Mouse (Mus musculus) MEL (cell line): ENCODE data around the gene Gm36028. TPM values are rescaled to one million over a fixed set of nuclear protein-coding genes. Genes with fewer than 3 reads are reported as not detected.

Source experiments
- DNase-seq: peaks from one replicate; pipeline ENCODE4 v3.0.0; 2011; ENCODE audit warnings: low read depth, low spot score
- H3K27ac ChIP-seq: 2 replicates; pipeline ENCODE4 v1.5.1; 2012; ENCODE audit warnings: low read depth, mild to moderate bottlenecking, control low read depth, low read length, moderate library complexity; ENCODE audit not compliant: control insufficient read depth
- H3K27me3 ChIP-seq, 2 experiments: fragments of 150-350 bp in 1 of 2; sonication (generic) in 1 of 2; 2 replicates each; pipeline ENCODE4 v1.6.1; 2012; ENCODE audit warnings: low read length in 2 of 2, mild to moderate bottlenecking in 2 of 2, improper control_type of control experiment in 1 of 2, moderate library complexity in 1 of 2; ENCODE audit not compliant: insufficient read depth in 2 of 2, control insufficient read depth in 1 of 2
- H3K36me3 ChIP-seq, 2 experiments: 2 replicates each; pipeline ENCODE4 v1.6.1; 2012 to 2014; ENCODE audit warnings: low read length in 2 of 2, improper control_type of control experiment in 1 of 2, inconsistent platforms in 1 of 2, mild to moderate bottlenecking in 1 of 2; ENCODE audit not compliant: insufficient read depth in 2 of 2, control insufficient read depth in 1 of 2
- H3K4me1 ChIP-seq, 2 experiments: fragments of 150-350 bp in 1 of 2; sonication (generic) in 1 of 2; 2 replicates each; pipeline ENCODE4 v1.6.1; 2012; ENCODE audit warnings: low read length in 2 of 2, improper control_type of control experiment in 1 of 2, mild to moderate bottlenecking in 1 of 2; ENCODE audit not compliant: insufficient read depth in 2 of 2, control insufficient read depth in 1 of 2
- H3K4me3 ChIP-seq, 2 experiments: fragments of 150-350 bp in 1 of 2; sonication (generic) in 1 of 2; 2 replicates each; pipeline ENCODE4 v1.5.1; 2012; ENCODE audit warnings: low read depth in 2 of 2, low read length in 2 of 2, mild to moderate bottlenecking in 2 of 2, moderate library complexity in 2 of 2, control low read depth in 1 of 2, improper control_type of control experiment in 1 of 2; ENCODE audit not compliant: control insufficient read depth in 1 of 2, insufficient read depth in 1 of 2
- H3K79me2 ChIP-seq: 2 replicates; pipeline ENCODE4 v1.6.1; 2012; ENCODE audit warnings: mild to moderate bottlenecking, low read length, moderate library complexity; ENCODE audit not compliant: control insufficient read depth, poor library complexity, insufficient read depth
- H3K9ac ChIP-seq: 2 replicates; pipeline ENCODE4 v1.6.1; 2012; ENCODE audit warnings: low read depth, mild to moderate bottlenecking, control low read depth, low read length, moderate library complexity; ENCODE audit not compliant: control insufficient read depth, poor library complexity, severe bottlenecking
- H3K9me3 ChIP-seq: fragments of 150-350 bp; sonication (generic); replicated peaks from 2 replicates; pipeline ENCODE4 v1.6.1; 2012; ENCODE audit warnings: mild to moderate bottlenecking, low read length, improper control_type of control experiment, moderate library complexity; ENCODE audit not compliant: insufficient read depth
- BHLHE40 ChIP-seq: IDR thresholded peaks from 2 replicates; pipeline ENCODE4 v1.6.1; 2012; ENCODE audit warnings: low read depth, mild to moderate bottlenecking, inconsistent platforms, low read length, improper control_type of control experiment, borderline replicate concordance
- E2F4 ChIP-seq: IDR thresholded peaks from 2 replicates; pipeline ENCODE4 v1.6.1; 2011; ENCODE audit warnings: low read depth, low read length, improper control_type of control experiment, borderline replicate concordance
- EP300 ChIP-seq, 2 experiments: IDR thresholded peaks; 2 replicates each; pipeline ENCODE4 v1.6.1; 2011; ENCODE audit warnings: improper control_type of control experiment in 2 of 2, low read length in 2 of 2, low read depth in 1 of 2, mild to moderate bottlenecking in 1 of 2
- GATA1 ChIP-seq: IDR thresholded peaks from 2 replicates; pipeline ENCODE4 v1.6.1; 2011; ENCODE audit warnings: low read depth, low read length, improper control_type of control experiment
- MAFK ChIP-seq: IDR thresholded peaks from 2 replicates; pipeline ENCODE4 v1.6.1; 2011; ENCODE audit warnings: low read depth, mild to moderate bottlenecking, low read length, improper control_type of control experiment, borderline replicate concordance
- MAZ ChIP-seq: IDR thresholded peaks from 2 replicates; pipeline ENCODE4 v1.6.1; 2012; ENCODE audit warnings: low read depth, mild to moderate bottlenecking, inconsistent platforms, low read length, improper control_type of control experiment
- MEF2A ChIP-seq: IDR thresholded peaks from 2 replicates; pipeline ENCODE4 v1.6.1; 2014; ENCODE audit warnings: low read depth, mild to moderate bottlenecking, inconsistent platforms, low read length, improper control_type of control experiment; ENCODE audit not compliant: poor library complexity, insufficient replicate concordance, severe bottlenecking; ENCODE audit errors: extremely low read depth
- MXI1 ChIP-seq: IDR thresholded peaks from 2 replicates; pipeline ENCODE4 v1.6.1; 2011; ENCODE audit warnings: mild to moderate bottlenecking, low read depth, low read length, improper control_type of control experiment
- MYC ChIP-seq: IDR thresholded peaks from 2 replicates; pipeline ENCODE4 v1.6.1; 2011; ENCODE audit warnings: low read depth, mild to moderate bottlenecking, low read length, improper control_type of control experiment, moderate library complexity
- POLR2A ChIP-seq, 2 experiments: IDR thresholded peaks; 2 replicates each; pipeline ENCODE4 v1.6.1; 2011 to 2012; ENCODE audit warnings: low read length in 2 of 2, mild to moderate bottlenecking in 2 of 2, control low read depth in 1 of 2, improper control_type of control experiment in 1 of 2, low read depth in 1 of 2, moderate library complexity in 1 of 2; ENCODE audit not compliant: control insufficient read depth in 1 of 2, insufficient read depth in 1 of 2, poor library complexity in 1 of 2
- POLR2AphosphoS2 ChIP-seq: IDR thresholded peaks from 2 replicates; pipeline ENCODE4 v1.6.1; 2011; ENCODE audit warnings: low read length, improper control_type of control experiment
- SMC3 ChIP-seq: IDR thresholded peaks from 2 replicates; pipeline ENCODE4 v1.6.1; 2011; ENCODE audit warnings: low read depth, low read length, improper control_type of control experiment
- UBTF ChIP-seq: IDR thresholded peaks from 2 replicates; pipeline ENCODE4 v1.6.1; 2012; ENCODE audit warnings: low read depth, mild to moderate bottlenecking, inconsistent platforms, low read length, improper control_type of control experiment, moderate library complexity, borderline replicate concordance; ENCODE audit not compliant: insufficient read depth
- USF1 ChIP-seq: IDR thresholded peaks from 2 replicates; pipeline ENCODE4 v1.6.1; 2014; ENCODE audit warnings: low read depth, mild to moderate bottlenecking, inconsistent platforms, low read length, improper control_type of control experiment, moderate library complexity
- USF2 ChIP-seq, 2 experiments: IDR thresholded peaks; 2 replicates each; pipeline ENCODE4 v1.6.1; 2011 to 2012; ENCODE audit warnings: improper control_type of control experiment in 2 of 2, low read length in 2 of 2, borderline replicate concordance in 1 of 2, inconsistent platforms in 1 of 2, low read depth in 1 of 2, mild to moderate bottlenecking in 1 of 2; ENCODE audit not compliant: insufficient read depth in 1 of 2
- ZC3H11A ChIP-seq: IDR thresholded peaks from 2 replicates; pipeline ENCODE4 v1.6.1; 2012; ENCODE audit warnings: low read depth, mild to moderate bottlenecking, inconsistent platforms, low read length, improper control_type of control experiment
- ZKSCAN1 ChIP-seq: IDR thresholded peaks from 2 replicates; pipeline ENCODE4 v1.6.1; 2012; ENCODE audit warnings: low read depth, mild to moderate bottlenecking, inconsistent platforms, low read length, improper control_type of control experiment, moderate library complexity
- ZMIZ1 ChIP-seq: IDR thresholded peaks from 2 replicates; pipeline ENCODE4 v1.6.1; 2012; ENCODE audit warnings: low read depth, mild to moderate bottlenecking, inconsistent platforms, low read length, improper control_type of control experiment, moderate library complexity
- ZNF384 ChIP-seq: IDR thresholded peaks from 2 replicates; pipeline ENCODE4 v1.6.1; 2012; ENCODE audit warnings: low read depth, mild to moderate bottlenecking, inconsistent platforms, low read length, improper control_type of control experiment
- polyA plus RNA-seq, 2 experiments: library from polyadenylated mRNA; stranded (reverse) in 1 of 2; unstranded in 1 of 2; fragments of >175 nt in 1 of 2; fragments of >200 nt in 1 of 2; gene quantifications; 2 replicates each; pipeline versions ENCODE4 v1.2.1 to v1.2.4; 2012; ENCODE audit warnings: low replicate concordance in 2 of 2, low read depth in 1 of 2; ENCODE audit not compliant: insufficient read length in 2 of 2, insufficient read depth in 1 of 2, missing spikeins in 1 of 2
- total RNA-seq: library from RNA; depleted of rRNA; stranded (reverse); fragments of 300-350 nt; gene quantifications from 2 replicates; pipeline ENCODE4 v1.2.3, GENCODE M21; 2012

Gene Gm36028
- total and polyA plus RNA-seq, 3 experiments = not detected

- H3K79me2 ChIP-seq = no peaks in the 10 kb centered on the region
- TF ChIP-seq EP300 (IDR thresholded peaks at IDR 0.05; ENCODE audit: low read depth in 1 of 2, low read length in 2 of 2) (peak in 1 of 2 experiments; percentile 37; a peak in 1 of 4 replicates), MXI1 (no peak), MAFK (no peak), UBTF (no peak), USF1 (no peak), MAZ (no peak), GATA1 (peak; percentile 58), POLR2AphosphoS2 (no peak), BHLHE40 (no peak)
- H3K4me3 ChIP-seq = no peak overlapping the region
These were observed 33.0 kb upstream of the Gm36028 start for GRCm38 (mm10) chr16:37893942-37894341.

GRCm38 (mm10) chr16:37893381-37893780 lies 32.4 kb upstream of the Gm36028 start:
- Histone ChIP-seq H3K27me3 (no peaks in the 10 kb centered on the region), H3K4me1 (peaks cover 0 to 3% of the 10 kb centered on the region in 2 experiments; a peak in 2 of 4 replicates), H3K9ac (no peak overlapping the region), H3K79me2 (no peaks in the 10 kb centered on the region), H3K9me3 (no peaks in the 10 kb centered on the region), H3K27ac (no peak overlapping the region), H3K4me3 (no peak overlapping the region), H3K36me3 (peaks cover 0 to 5% of the 10 kb centered on the region in 2 experiments; a peak in 2 of 4 replicates)
- TF ChIP-seq MAZ (no peak), SMC3 (no peak), MEF2A (no peak), USF2 (IDR thresholded peaks at IDR 0.05; ENCODE audit: borderline replicate concordance in 1 of 2, insufficient read depth in 1 of 2, low read depth in 1 of 2, low read length in 2 of 2) (no peak), ZMIZ1 (no peak), POLR2A (IDR thresholded peaks at IDR 0.05; ENCODE audit: control insufficient read depth in 1 of 2, insufficient read depth in 1 of 2, low read depth in 1 of 2, low read length in 2 of 2, poor library complexity in 1 of 2) (no peak), USF1 (no peak), E2F4 (no peak), ZNF384 (no peak), ZC3H11A (no peak), ZKSCAN1 (no peak), MYC (no peak), MAFK (no peak)
- no peak for DNase-seq

More at GRCm38 (mm10) chr16:37893942-37894341, 33.0 kb upstream of the Gm36028 start:
- Histone ChIP-seq H3K4me1 (peaks cover 0 to 3% of the 10 kb centered on the region in 2 experiments; a peak in 2 of 4 replicates), H3K27me3 (no peaks in the 10 kb centered on the region), H3K9ac (no peak overlapping the region), H3K36me3 (peaks cover 0 to 5% of the 10 kb centered on the region in 2 experiments; a peak in 2 of 4 replicates), H3K9me3 (no peaks in the 10 kb centered on the region), H3K27ac (no peak overlapping the region)
- DNase-seq = peak; percentile 18
